Mouse (Mus musculus): ENCODE data around the gene Pabpc4.
"Not testable (repeated sequence)": the region's sequence is repeated elsewhere in the genome, so short reads cannot be mapped to it uniquely, and the experiment has no call there.

- TF ChIP-seq CTCF, EP300 (IDR thresholded peaks at IDR 0.05; ENCODE audit: low read depth): not testable (repeated sequence)
These were observed 69.8 kb downstream of the Pabpc4 start for GRCm38 (mm10) chr4:123331961-123332360.

Data from liver, postnatal 0 days (tissue).